Mouse (Mus musculus): ENCODE data around the gene Adra2b.

- TF ChIP-seq CTCF (IDR thresholded peaks at IDR 0.05; ENCODE audit: borderline replicate concordance, insufficient read depth, low read length): no peak
- no peak for TF ChIP-seq POLR2A (IDR thresholded peaks at IDR 0.05; ENCODE audit: low read depth, low read length)
These were observed 27.9 kb upstream of the Adra2b start for GRCm38 (mm10) chr2:127335078-127335541.

Measured in embryonic fibroblast, embryonic 13.5 days (primary cell).